Mouse (Mus musculus) thymus, adult 2 months (tissue): Measurements from ENCODE around the gene Fnd3c2.

ENCODE experiments used
- CTCF ChIP-seq: fragments of 200-500 bp; IDR thresholded peaks from 2 replicates; pipeline ENCODE4 v1.5.1; 2012; ENCODE audit warnings: mild to moderate bottlenecking, control low read depth, low read length, moderate library complexity, borderline replicate concordance; ENCODE audit not compliant: control insufficient read depth, poor library complexity, insufficient read depth; ENCODE audit errors: extremely low read depth
- POLR2A ChIP-seq: fragments of 200-500 bp; IDR thresholded peaks from 2 replicates; pipeline ENCODE4 v1.6.1; 2012; ENCODE audit warnings: mild to moderate bottlenecking, low read length, control low read depth, moderate library complexity; ENCODE audit not compliant: control insufficient read depth, poor library complexity, insufficient read depth; ENCODE audit errors: extremely low read depth

GRCm38 (mm10) chrX:106255276-106255675, at the start of gene Fnd3c2:
- TF ChIP-seq CTCF: no peak
- TF ChIP-seq POLR2A: no peak
